Mouse (Mus musculus) gastrocnemius, postnatal 36 days (tissue): ENCODE measurements around the gene Higd1c. TPM values are rescaled to one million over a fixed set of nuclear protein-coding genes. Genes with fewer than 3 reads are reported as not detected.
"Not testable (repeated sequence)": the region's sequence is repeated elsewhere in the genome, so short reads cannot be mapped to it uniquely, and the experiment has no call there.

Experiments
- DNase-seq, 2 experiments: peaks; one replicate each; pipeline ENCODE4 v3.0.0; 2022
- intact Hi-C: fragments of 180-260 bp; cut with DNase I; formaldehyde crosslinking; loops from one replicate; pipeline ENCODE4 v1.15.1; 2025
- total RNA-seq, 2 experiments: library from RNA; stranded (reverse); gene quantifications; 2 replicates each; pipeline ENCODE4 v1.2.3; 2021

Higd1c gene
- total RNA-seq, 2 experiments from 2014 or later: not detected

DNA sequence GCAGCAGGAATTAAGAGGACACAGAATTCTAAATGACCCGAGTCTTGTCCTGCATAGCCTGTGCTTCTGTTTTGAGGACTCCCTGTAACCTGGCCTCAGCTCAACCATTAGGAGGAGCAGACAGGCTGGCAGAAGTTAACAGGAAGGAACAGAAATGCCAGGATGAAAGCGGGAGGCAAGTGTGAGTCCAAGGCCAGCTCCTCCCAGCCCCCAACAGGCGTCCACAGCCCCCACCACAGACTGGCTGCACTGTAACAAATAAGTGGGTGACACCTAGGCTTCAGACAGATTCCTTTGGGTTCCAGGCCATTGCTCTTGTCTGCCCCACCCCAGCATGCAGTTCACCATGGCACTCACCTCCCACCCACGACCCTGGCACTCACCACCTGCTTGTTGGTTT lies 38.5 kb downstream of the Higd1c start:
- DNase-seq: no peak
- intact Hi-C loops: no loop called here

DNA sequence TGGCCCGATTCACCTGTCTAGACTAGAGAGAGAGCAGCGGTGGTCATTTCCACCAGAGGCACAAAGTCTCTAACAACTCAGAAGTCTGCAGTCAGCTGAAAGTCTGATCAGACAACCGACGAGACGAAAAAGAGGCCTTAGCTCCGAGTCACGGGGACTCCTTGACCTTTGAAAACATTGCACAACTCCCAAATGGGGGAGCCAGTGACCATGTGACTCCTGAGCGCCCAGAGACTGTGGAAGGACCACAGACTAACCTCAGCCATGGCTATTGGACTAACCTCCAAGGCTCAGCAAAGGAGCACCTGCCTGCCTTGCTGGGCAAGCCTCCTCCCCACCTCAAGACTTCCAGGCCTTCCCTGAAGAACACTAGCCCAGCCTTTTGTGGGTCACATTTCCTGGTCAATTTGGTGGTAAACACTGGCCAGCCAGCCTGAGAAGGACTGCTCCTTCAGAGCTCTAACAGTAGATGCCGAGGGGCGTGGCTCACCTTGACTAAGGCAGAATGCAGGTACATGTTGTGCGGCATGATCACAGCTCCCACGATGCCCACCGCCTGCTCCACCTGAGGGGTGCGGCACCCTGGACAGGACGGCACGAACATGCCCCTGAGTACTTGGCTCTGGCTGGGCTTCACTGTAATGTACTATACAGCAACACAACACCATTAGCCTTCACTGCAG lies 39.1 kb downstream of the Higd1c start:
- intact Hi-C loops: no loop called here

DNA sequence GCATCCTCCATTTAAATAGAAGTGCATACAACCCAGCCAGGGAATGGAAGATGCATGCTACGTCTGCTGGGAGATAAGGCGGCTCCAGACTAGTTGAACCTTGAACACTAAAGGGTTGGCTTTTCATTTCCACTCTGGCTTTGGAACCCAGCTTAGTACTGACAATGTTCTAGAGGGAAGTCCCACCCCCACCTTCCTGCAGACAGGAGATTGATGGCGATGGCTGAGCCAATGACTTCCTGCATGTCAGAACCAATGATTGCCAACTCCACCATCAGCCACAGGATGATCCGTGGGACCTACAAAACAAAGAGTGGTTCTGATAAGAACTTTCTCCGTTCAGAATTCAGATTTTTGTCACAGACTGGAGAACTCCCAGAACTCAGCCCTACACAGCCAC lies 41.7 kb downstream of the Higd1c start:
- DNase-seq: no peak
- intact Hi-C loops: no loop called here

More for the DNA sequence above, 39.1 kb downstream of the Higd1c start:
- no peak for DNase-seq

DNA sequence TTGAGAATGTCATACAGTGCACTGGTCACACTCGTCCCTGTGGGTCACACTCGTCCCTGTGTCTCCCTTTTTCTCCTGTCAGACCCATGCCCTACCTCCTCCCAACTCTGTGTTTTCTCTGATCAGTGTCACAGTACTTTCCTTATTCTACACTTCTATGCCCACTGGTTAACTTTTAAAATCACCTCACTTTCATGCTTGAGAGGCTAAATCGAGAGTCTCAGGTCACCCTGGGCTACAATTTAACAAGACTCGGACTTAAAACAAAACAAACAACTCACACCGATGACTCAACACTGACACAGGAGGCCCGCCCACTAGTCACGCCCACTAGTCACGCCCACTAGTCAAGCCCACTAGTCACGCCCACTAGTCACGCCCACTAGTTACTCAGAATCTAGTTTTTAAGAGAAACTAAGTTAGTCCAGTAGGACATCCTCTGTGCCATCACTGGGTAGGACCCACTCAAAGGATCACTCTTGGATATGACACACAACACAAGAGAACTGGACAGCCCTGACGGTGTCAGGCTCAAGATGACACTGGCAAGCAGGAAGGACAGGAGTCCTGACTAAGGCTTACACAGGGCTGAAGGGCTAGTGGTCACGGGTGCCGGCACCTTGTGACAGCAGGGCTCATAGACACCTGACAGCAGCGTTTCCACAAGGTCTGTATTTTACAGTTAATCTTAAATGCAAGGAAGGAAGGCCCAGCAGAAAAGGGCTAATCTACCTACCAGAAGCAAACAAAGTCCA lies 46.8 kb downstream of the Higd1c start:
- no peak for DNase-seq
- intact Hi-C loops: no loop called here

DNA sequence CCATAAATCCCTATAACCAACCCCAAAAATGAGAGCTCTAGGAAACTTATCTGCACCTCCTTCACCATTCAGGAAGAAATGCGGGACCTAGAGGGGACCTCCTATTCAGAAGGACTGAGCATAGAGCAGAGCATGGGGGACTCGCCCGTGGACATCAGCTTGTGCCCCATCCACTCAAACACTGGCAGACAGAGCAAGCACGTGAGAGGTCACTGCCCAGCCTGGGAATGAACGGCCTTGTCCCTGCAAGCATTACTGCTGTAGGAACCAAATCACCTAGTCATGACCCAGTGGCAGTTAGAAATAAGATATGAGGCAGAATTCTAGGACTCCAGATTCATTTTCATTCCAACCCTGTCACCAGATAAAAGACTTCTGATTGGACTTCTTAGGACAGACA lies 47.4 kb downstream of the Higd1c start:
- intact Hi-C loops: no loop called here
- DNase-seq: no peak

DNA sequence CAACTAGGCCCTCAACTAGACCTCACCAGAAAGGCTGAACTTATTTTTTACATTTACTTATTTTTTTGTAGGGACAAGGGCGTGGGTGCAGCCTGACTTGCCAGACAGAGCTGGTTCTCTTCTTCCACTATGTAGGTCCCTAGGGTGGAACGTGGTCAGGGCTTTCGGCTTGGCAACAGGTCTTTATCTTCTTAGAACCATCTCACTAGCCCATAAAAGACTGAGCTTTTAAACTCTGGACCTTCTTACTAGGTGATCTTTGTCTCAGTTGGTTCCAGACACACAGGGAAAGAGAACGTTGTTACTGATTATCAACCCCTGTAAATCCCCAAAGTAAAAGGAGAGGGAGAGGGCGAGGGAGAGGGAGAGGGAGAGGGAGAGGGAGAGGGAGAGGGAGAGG lies 49.0 kb downstream of the Higd1c start:
- DNase-seq: no peak
- intact Hi-C loops: no loop called here

DNA sequence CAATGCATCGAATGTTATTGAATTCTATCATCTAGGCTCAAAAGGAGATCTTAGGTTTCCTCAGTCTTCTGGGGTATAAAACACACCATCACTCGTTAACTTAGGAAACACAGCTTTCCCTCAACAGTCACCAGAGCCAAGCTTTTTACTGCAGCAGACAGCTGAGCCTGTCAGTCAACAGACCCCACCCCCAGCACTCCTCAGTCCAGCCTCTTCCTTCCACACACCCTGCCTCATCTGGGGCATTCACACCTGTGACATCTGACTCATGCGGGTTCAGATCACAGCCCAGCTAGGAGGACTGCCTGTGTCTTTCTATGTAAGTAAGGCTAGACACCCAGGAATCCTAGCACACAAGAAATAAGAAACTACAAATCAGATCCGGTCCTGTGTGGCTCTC lies 49.7 kb downstream of the Higd1c start:
- DNase-seq: no peak
- intact Hi-C loops: no loop called here

DNA sequence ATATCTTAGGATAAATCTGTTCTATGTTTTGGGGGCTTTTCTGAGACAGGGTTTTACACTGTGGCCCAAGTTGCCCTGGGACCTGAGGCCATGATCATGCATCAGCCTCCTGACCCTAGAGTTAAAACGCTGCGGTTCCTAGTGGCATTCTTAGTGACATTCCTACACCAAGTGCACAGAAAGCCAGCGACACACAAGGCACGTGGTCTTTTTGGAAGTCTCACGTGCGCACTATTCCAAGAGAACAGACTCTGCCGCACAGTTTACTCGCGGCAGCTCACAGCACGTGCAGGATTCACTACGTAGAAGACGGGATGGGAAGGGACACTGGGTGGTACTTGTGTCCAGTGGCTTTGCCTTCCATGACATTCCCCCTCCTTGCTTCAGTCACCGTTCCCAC lies 50.6 kb downstream of the Higd1c start:
- intact Hi-C loops: no loop called here
- no peak for DNase-seq

DNA sequence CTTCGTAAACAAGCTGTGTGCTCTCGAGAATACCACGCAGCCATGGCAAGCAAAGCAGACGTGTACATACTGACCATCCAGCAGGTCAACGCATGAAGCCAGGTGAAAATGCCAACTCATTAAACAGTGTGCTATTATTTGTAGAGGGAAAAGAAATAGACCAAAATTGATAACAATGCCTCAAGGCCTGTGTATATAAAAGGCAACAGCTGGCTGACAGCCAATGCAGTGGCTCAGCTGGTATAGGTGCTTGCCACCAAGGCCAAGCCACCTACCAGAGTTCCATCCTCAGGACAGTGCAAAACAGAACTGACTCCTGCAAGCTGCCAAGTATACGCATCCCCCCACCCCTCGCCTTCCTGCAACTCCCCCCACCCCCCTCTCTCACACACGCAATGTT lies 51.3 kb downstream of the Higd1c start:
- intact Hi-C loops: no loop called here
- no peak for DNase-seq

DNA sequence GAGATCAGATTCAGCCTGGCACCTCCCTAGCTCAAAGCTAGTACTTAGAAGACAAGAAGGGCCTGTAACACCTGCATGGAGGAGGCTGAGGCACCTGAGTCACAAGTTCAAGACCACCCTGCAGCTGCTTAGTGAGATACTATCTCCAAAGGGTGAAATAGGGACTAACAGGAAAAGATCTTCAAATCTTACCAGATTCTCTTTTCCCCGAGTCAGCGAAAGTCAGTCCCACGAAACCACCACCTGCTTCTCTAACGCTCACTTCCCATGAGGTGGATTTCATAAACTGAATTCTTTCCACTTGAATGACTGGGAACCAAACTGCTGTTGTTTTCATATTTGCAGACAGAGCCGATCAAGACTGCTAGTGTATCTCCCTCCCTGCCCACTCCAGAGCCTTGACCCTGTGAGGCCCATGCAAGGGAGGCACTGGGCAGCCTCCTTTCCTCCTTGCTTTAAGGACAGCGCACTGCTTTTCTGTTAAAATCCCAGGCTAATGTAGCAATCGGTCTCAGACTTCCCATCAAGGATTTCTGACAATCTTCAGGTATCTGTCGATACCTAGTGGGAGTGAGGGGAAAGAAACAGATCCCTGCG lies 53.6 kb downstream of the Higd1c start:
- intact Hi-C loops: no loop called here
- DNase-seq: no peak

DNA sequence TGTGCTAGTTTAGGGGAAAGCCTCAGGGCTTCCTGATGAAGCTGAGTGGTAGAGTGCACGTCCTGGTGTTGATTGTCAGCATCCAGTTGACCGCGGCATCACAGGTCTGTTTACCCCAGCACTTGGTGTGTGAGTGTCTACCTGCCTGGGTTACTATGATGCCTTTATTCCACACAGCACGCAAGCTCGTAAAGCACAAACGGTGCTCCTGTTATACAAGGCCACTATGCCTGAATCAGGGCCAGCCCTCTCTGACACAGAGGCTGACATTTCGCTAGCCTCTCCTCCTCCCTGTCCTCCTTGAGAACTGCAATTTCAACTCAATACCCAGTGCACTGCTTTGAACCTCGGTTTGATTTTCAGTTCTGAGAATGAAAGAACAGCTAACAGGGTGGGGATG lies 55.0 kb downstream of the Higd1c start:
- no peak for DNase-seq
- intact Hi-C loops: no loop called here

DNA sequence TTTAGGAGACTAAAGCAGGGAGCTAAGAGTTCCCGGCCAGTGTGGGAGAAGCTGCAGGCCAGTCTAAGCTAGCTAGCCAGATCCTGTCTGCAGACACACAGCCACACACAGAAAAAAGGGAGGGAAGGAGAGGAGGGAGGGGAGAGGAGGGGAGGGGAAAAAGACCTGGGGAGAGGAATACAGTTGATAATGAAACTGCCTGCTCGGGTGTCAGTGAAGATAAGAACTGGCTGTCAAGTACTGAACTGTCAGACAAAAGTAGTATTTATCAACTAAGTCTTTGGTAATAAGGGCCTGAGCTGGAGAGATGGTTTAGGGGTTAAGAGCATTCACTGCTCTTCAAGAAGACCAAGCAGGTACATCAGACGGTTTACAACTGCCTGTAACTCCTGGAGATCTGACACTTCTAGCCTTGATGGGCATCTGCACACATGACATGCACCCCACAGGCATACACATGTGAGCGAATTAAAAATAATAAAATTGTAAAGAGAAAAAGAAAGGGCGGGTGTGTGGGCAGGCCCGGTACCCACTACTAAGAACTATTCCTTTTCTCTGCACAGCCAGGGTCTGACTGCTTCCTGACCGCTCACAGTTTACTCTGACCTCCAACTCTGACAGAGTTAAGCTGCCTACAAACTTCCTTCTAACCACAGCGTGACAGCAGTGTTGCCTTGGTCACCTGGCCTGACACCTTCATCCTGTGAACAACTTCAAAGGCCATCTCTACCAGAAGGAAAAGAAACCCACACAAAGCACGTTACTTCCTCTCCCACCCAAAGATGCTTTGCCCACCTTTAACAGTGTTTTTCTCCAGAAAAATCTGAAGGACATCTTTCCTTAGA lies 55.8 kb downstream of the Higd1c start:
- intact Hi-C loops: no loop called here
- DNase-seq: no peak

DNA sequence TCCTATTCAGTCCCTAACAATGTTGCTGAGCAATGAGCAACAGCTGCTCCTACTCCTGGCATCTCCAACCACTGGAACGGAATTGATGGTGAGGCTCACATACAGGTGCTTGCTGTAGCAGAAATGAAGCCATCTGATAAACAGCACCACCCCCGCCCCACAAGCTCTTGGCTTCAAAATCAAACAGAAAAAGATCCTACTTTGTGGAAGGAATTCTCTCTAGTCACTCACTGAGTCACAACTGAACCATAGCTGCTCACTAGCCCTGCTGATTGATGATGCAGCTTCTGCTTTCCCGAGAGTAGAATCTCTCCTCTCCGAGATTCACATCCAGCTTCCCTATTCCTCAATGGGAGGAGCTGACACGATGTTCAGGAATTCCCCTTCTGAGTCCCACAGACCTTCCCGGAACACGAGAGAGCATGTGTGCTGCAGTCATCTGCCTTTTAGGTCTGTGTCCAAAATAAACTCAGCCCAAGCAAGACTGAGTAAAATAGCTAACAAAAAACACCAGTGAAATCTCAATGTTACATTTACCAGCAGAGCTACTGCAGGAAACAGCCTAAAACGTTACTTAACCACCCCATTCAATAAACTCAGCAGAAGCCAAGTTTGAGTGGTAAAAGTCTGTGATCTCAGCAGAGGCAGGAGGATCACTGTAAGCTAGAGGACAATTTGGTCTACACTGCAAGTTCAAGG lies 56.9 kb downstream of the Higd1c start:
- intact Hi-C loops: no loop called here

DNA sequence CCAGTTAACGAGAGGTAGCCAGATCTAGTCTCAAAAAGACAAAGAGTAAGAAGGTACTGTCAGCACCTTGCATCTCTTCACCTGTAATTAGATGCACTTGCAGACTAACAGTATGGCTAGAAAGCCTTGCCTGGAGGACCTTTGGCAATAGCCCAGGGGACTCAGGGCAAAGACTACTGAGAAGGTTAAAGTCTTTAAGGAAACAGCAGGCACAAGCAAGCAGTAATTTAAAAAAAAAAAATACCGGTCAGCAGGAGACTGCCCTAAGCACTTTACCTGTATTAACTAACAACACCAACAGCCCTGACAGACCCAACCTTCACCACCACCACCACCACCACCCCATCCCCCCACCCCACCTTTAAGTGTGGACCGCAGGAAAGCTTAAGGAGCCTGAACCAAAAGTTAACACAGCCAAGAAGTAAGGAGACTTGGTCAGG lies 57.4 kb downstream of the Higd1c start, which contains the start of gene Gm5475:
Gm5475 (plus strand) TSS at position 390 of the 440 bp plus-strand sequence.
- intact Hi-C loops, DNase-seq: not testable (repeated sequence)

More for the DNA sequence above, 56.9 kb downstream of the Higd1c start:
- no peak for DNase-seq

DNA sequence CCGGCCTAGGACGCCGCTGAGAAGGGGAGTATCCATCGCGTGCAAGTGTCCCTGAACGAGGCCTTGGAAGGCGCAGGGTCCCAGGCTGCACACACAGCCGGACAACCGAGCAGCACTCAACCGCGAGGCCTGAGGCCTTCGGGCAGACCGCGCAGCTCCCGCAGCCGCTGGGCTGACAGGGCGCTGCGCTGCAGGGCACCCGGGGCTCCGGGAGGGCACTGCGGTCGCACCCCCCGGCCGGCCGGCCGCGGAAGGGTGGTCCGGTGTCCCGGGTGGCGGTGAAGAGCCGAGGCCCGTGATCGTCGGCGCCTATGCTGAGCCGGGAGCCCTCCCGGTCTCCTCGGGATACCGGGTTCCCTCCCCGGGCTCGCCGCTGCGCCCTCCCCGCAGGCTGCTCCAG lies 58.1 kb downstream of the Higd1c start:
- no peak for DNase-seq
- intact Hi-C loops: no loop called here

DNA sequence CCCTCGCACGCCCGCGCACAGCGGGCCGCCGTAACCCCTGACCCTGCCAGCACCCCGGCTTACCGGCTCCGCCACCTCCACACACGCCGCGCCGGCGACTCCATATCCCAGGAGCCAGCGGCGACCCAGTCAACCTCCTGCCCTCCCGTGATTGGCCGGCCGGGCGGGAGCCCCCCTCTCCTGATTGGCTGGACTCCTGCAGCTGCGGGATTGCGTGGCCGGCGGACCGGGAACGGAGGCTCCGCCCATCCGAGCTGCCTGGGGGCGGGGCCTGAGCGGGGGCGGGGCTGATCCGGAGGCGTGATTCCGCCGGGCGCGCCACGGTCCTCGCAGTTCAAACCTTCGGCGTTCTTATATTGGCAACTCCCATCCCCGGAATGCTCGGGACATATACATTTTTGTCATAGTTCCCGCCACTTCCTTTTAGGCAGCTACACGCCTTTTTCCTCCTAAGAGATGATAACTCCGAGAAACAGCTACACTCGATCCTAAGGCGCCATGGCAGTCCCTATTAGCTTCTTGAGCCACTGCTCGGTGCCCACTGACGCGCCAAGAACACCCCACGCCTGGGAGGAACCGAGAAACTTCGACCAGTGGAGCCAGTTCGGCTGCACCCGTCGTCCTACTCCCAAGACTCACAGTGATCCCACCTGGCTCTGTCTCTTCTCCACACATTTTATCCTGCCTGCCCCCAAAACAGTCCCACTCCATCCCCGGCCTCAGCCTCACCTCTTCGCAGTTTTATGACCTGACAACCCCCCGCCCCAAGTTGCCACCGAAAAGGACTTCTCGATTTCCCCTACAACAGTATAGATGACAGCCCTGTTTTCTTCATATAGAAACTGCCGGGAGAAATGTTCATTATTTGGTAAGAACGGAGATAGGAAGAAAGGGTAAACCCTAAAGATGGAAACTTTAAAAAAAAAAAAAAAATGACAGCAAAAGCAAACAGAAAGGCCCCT lies 58.8 kb downstream of the Higd1c start:
- intact Hi-C loops: no loop called here
- DNase-seq: peak; percentile 90 to 97

DNA sequence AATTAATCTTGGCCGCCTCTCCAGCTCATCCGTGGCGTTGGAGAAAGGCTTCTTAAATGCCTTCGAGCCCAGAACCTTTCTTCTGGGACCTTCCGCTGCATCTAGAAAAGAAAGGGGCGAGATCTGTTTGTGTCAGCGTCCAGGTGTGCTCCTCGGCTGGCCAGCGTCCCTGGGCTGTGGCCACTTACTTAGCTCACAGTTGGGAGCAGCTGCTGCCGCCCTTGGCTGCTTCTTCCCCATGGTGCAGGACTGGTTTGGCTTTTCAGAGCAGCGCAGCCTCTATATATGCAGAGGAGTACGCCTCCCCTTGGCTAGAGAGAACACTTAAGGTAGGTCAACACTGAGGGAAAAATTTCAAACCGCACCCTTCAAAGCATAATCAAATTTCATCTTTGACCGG lies 59.6 kb downstream of the Higd1c start:
- no peak for DNase-seq
- intact Hi-C loops: no loop called here

DNA sequence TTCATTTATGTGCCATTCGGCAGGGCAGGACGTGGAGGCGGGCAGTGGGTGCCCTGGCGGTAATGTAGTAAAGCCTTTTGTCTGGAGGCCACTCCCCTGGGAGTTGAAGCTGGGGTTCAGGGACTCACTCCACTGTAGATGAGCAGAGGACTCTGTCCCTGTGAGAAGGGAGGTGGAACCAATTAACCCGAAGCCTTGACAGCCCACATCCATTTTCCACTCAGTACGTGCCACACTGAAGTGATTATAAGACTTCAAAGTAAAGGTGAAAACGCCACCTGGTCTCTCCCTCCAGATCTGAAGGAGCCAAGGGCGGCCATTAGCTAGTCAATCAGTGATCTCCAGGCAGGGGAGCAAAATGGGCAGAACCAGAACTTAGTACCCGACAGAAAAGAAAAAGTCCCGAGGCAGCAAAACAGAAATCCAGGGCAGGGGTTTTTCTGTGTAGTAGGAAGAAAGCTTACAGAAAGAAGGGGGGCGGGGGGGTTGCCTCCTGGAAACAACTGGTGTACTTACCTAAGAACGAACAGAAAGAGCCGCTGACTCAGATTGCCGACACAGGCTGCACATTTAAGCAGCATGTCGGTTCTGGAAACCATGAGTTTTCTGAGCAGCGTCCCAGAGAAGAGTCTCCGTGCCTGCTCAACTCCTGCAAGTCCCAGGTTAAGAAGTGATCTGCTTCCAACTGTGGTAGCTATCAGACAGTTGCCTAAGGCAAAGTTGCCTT lies 60.2 kb downstream of the Higd1c start, which contains the start of gene Slc11a2:
Slc11a2 (minus strand) TSS at position 677 of the 727 bp plus-strand sequence.
- intact Hi-C loops: no loop called here
- no peak for DNase-seq
